Mouse (Mus musculus): ENCODE measurements around the gene Cgrrf1. TPM values are rescaled to one million over a fixed set of nuclear protein-coding genes. Genes with fewer than 3 reads are reported as not detected.
"Not testable (repeated sequence)": the region's sequence is repeated elsewhere in the genome, so short reads cannot be mapped to it uniquely, and the experiment has no call there.

Cgrrf1 gene
- polyA plus RNA-seq, 1 experiment from 2014 or later = 21.7 TPM

GRCm38 (mm10) chr14:46803259-46803658 is 28.7 kb upstream of the Cgrrf1 start:
- Histone ChIP-seq H3K9ac (no peak overlapping the region), H3K4me2 (no peak overlapping the region), H3K27me3 (replicated peaks) (no peaks in the 10 kb centered on the region), H3K9me3 (replicated peaks) (no peaks in the 10 kb centered on the region), H3K27ac (no peak overlapping the region), H3K4me1 (peaks cover 6% of the 10 kb centered on the region; the same call in 1 of the 2 replicates), H3K36me3 (peaks cover 28% of the 10 kb centered on the region), H3K4me3 (no peak overlapping the region)
- WGBS (ENCODE audit: insufficient replicate concordance) = 80% methylated on average over 4 of the region's 4 CpGs
- ATAC-seq = no peak

GRCm38 (mm10) chr14:46803791-46804190 is 28.1 kb upstream of the Cgrrf1 start:
- Histone ChIP-seq H3K9ac (no peak overlapping the region), H3K36me3 (peaks cover 33% of the 10 kb centered on the region), H3K4me3 (no peak overlapping the region), H3K4me2 (no peak overlapping the region), H3K9me3 (replicated peaks) (no peaks in the 10 kb centered on the region), H3K27me3 (replicated peaks) (no peaks in the 10 kb centered on the region), H3K4me1 (peaks cover 6% of the 10 kb centered on the region; the same call in 1 of the 2 replicates), H3K27ac (no peak overlapping the region)
- no peak for ATAC-seq
- 52% methylated on average over 1 of the region's 1 CpGs for WGBS (ENCODE audit: insufficient replicate concordance)

GRCm38 (mm10) chr14:46806186-46806585 is 25.7 kb upstream of the Cgrrf1 start:
- WGBS (ENCODE audit: insufficient replicate concordance) = 69% methylated on average over 5 of the region's 5 CpGs
- H3K36me3 ChIP-seq = peaks cover 46% of the 10 kb centered on the region
- no peak for ATAC-seq
- H3K4me2 ChIP-seq = no peak overlapping the region
- no peaks in the 10 kb centered on the region for H3K9me3 ChIP-seq (replicated peaks)
- no peak overlapping the region for H3K9ac ChIP-seq
- H3K27ac ChIP-seq = no peak overlapping the region
- H3K4me1 ChIP-seq = 0 out of 2 replicates have a peak, but pooled peaks cover under 1% of the 10 kb centered on the region
- H3K27me3 ChIP-seq (replicated peaks) = no peaks in the 10 kb centered on the region
- no peak overlapping the region for H3K4me3 ChIP-seq

- Histone ChIP-seq H3K9me3 (replicated peaks) (no peaks in the 10 kb centered on the region), H3K4me3 (no peak overlapping the region)
- no peak for ATAC-seq
Measured at GRCm38 (mm10) chr14:46807927-46808326, 24.0 kb upstream of the Cgrrf1 start.

GRCm38 (mm10) chr14:46815640-46816039 is 16.3 kb upstream of the Cgrrf1 start:
- no peak overlapping the region for H3K4me3 ChIP-seq
- peaks cover 49% of the 10 kb centered on the region for H3K4me1 ChIP-seq
- no peaks in the 10 kb centered on the region for H3K27me3 ChIP-seq (replicated peaks)
- ATAC-seq = peak; percentile 80
- H3K9me3 ChIP-seq (replicated peaks) = no peaks in the 10 kb centered on the region
- no peak overlapping the region for H3K9ac ChIP-seq
- H3K36me3 ChIP-seq = peaks cover 77% of the 10 kb centered on the region
- WGBS (ENCODE audit: insufficient replicate concordance) = 21% methylated on average over 6 of the region's 6 CpGs
- H3K4me2 ChIP-seq = peak overlapping the region; percentile 44
- peak overlapping the region; percentile 66; the same call in 1 of the 2 replicates for H3K27ac ChIP-seq

More at GRCm38 (mm10) chr14:46807927-46808326, 24.0 kb upstream of the Cgrrf1 start:
- H3K27me3 ChIP-seq (replicated peaks) = no peaks in the 10 kb centered on the region
- H3K4me1 ChIP-seq = no peaks in the 10 kb centered on the region
- no peak overlapping the region for H3K9ac ChIP-seq
- no peak overlapping the region for H3K27ac ChIP-seq
- H3K4me2 ChIP-seq = no peak overlapping the region
- H3K36me3 ChIP-seq = peaks cover 62% of the 10 kb centered on the region
- 60% methylated on average over 3 of the region's 3 CpGs for WGBS (ENCODE audit: insufficient replicate concordance)

GRCm38 (mm10) chr14:46816916-46817622 is 14.9 kb upstream of the Cgrrf1 start:
- Histone ChIP-seq H3K4me1 (peaks cover 56% of the 10 kb centered on the region), H3K27ac (peak overlapping the region; percentile 22; the same call in 1 of the 2 replicates)
- ATAC-seq = no peak

GRCm38 (mm10) chr14:46818743-46819142 is 13.2 kb upstream of the Cgrrf1 start:
- Histone ChIP-seq H3K27me3 (replicated peaks) (no peaks in the 10 kb centered on the region), H3K36me3 (peaks cover 48% of the 10 kb centered on the region), H3K4me3 (no peak overlapping the region), H3K9me3 (replicated peaks) (no peaks in the 10 kb centered on the region), H3K4me1 (peaks cover 60% of the 10 kb centered on the region), H3K27ac (no peak overlapping the region), H3K9ac (no peak overlapping the region), H3K4me2 (no peak overlapping the region)
- 86% methylated on average over 7 of the region's 7 CpGs for WGBS (ENCODE audit: insufficient replicate concordance)
- no peak for ATAC-seq

More at GRCm38 (mm10) chr14:46816916-46817622, 14.9 kb upstream of the Cgrrf1 start:
- no peaks in the 10 kb centered on the region for H3K9me3 ChIP-seq (replicated peaks)
- peaks cover 64% of the 10 kb centered on the region for H3K36me3 ChIP-seq
- H3K27me3 ChIP-seq (replicated peaks) = no peaks in the 10 kb centered on the region
- H3K4me2 ChIP-seq = no peak overlapping the region
- WGBS (ENCODE audit: insufficient replicate concordance) = 72% methylated on average over 8 of the region's 8 CpGs
- no peak overlapping the region for H3K4me3 ChIP-seq
- H3K9ac ChIP-seq = no peak overlapping the region

GRCm38 (mm10) chr14:46819961-46820360 is 12.0 kb upstream of the Cgrrf1 start:
- H3K9me3 ChIP-seq (replicated peaks); H3K27me3 ChIP-seq (replicated peaks); H3K9ac ChIP-seq; ATAC-seq; H3K4me3 ChIP-seq; H3K27ac ChIP-seq: not testable (repeated sequence)
- WGBS (ENCODE audit: insufficient replicate concordance) = 72% methylated on average over 6 of the region's 6 CpGs
- Histone ChIP-seq H3K36me3 (peaks cover 38% of the 10 kb centered on the region), H3K4me2 (peak overlapping the region; percentile 86; the same call in 1 of the 2 replicates), H3K4me1 (peaks cover 60% of the 10 kb centered on the region)

- Histone ChIP-seq H3K9ac (peak overlapping the region; percentile 90), H3K36me3 (peaks cover 28% of the 10 kb centered on the region), H3K4me2 (peak overlapping the region; percentile 86), H3K4me3 (peak overlapping the region; percentile 94), H3K27me3 (replicated peaks) (no peaks in the 10 kb centered on the region), H3K27ac (peak overlapping the region; percentile 94), H3K4me1 (peaks cover 48% of the 10 kb centered on the region), H3K9me3 (replicated peaks) (no peaks in the 10 kb centered on the region)
- peak; percentile 11 for ATAC-seq
- under 1% methylated on average over 11 of the region's 11 CpGs for WGBS (ENCODE audit: insufficient replicate concordance)
Measured at GRCm38 (mm10) chr14:46821271-46821872, 10.6 kb upstream of the Cgrrf1 start.

- no peaks in the 10 kb centered on the region for H3K9me3 ChIP-seq (replicated peaks)
- peak within 1 kb of the TSS; percentile 86 for H3K4me2 ChIP-seq
- peak; percentile 94 for ATAC-seq
- peak within 1 kb of the TSS; percentile 90 for H3K9ac ChIP-seq
- H3K27ac ChIP-seq = peak within 1 kb of the TSS; percentile 94
- H3K27me3 ChIP-seq (replicated peaks) = no peaks in the 10 kb centered on the region
- H3K4me3 ChIP-seq = peak within 1 kb of the TSS; percentile 94
- H3K4me1 ChIP-seq = peaks cover 45% of the 10 kb centered on the region
- 2% methylated on average over 65 of the region's 65 CpGs for WGBS (ENCODE audit: insufficient replicate concordance)
- peaks cover 21% of the 10 kb centered on the region for H3K36me3 ChIP-seq
Measured at GRCm38 (mm10) chr14:46821873-46822716, 9.8 kb upstream of the Cgrrf1 start, which contains the start of gene Gmfb. Gene Gmfb, minus strand, starts transcription at chr14:46822242.

- no peak for ATAC-seq
- peaks cover 47% of the 10 kb centered on the region for H3K4me1 ChIP-seq
Measured at GRCm38 (mm10) chr14:46823996-46824395, 7.9 kb upstream of the Cgrrf1 start.

More at GRCm38 (mm10) chr14:46823996-46824395, 7.9 kb upstream of the Cgrrf1 start:
- peaks cover 9% of the 10 kb centered on the region for H3K36me3 ChIP-seq
- no peak overlapping the region for H3K4me2 ChIP-seq
- H3K9ac ChIP-seq = no peak overlapping the region
- no peaks in the 10 kb centered on the region for H3K27me3 ChIP-seq (replicated peaks)
- no peaks in the 10 kb centered on the region for H3K9me3 ChIP-seq (replicated peaks)
- 71% methylated on average over 2 of the region's 2 CpGs for WGBS (ENCODE audit: insufficient replicate concordance)
- no peak overlapping the region for H3K27ac ChIP-seq
- H3K4me3 ChIP-seq = no peak overlapping the region
